Mouse (Mus musculus) stomach, postnatal 0 days (tissue): ENCODE measurements around the gene Slc16a5.

ENCODE experiments used
- CTCF ChIP-seq: IDR thresholded peaks from 2 replicates; pipeline ENCODE4 v1.5.1; 2016; ENCODE audit warnings: antibody characterized with exemption, low read depth, mild to moderate bottlenecking, moderate library complexity
- EP300 ChIP-seq: optimal IDR thresholded peaks from 2 replicates; pipeline ENCODE3; 2016; ENCODE audit warnings: antibody characterized with exemption

- TF ChIP-seq CTCF (no peak), EP300 (no peak)
These were observed 26.5 kb upstream of the Slc16a5 start for GRCm38 (mm10) chr11:115435596-115436337.
